Mouse (Mus musculus): ENCODE measurements around the gene Tmem234.

DNA sequence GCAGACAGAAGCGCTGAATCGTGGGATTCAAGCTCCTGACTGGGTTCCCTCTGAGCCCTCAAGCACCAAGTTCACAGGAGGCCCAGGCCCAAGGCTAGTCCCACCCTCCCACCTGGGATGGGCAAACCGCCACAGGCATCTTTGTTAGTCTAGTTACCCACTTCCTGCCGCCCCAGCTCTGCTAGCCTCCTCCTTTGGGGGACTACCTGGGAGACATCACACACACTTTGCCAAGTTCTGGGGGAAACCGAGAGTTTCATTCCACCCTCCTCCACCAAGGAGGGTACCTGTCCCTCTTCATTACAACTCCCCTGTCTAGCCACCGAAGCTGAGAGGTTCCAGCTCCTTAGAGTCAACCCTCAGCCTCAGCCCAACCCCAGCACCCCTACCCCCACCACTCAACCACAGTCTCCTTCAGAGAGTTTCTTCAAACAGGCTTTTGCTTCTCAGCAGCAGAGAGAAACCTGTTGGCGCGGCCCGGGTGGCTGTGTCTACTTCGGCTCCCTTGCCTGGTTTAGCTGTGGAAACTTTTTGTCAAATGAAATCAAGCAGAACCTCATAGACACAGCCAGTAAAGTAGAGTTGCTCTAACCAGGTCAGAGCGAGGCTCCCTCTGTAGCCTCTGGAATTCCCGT is 42.0 kb upstream of the Tmem234 start:
- TF ChIP-seq CTCF (IDR thresholded peaks at IDR 0.05; ENCODE audit: borderline replicate concordance, extremely low read depth, insufficient read depth, insufficient read length) (no peak), POLR2A (IDR thresholded peaks at IDR 0.05; ENCODE audit: borderline replicate concordance, extremely low read depth, insufficient read depth, insufficient read length, poor library complexity, severe bottlenecking) (no peak)
